Mouse (Mus musculus): ENCODE data around the gene Milr1. TPM values are rescaled to one million over a fixed set of nuclear protein-coding genes. Genes with fewer than 3 reads are reported as not detected.

The Milr1 gene
- 1 to 10 TPM in 1 of 2 experiments, under 1 TPM in 1; 0.93 to 1.4 TPM for total RNA-seq (2021)
- 0.29 and 0.56 TPM in 2 replicates for polyA plus RNA-seq (2012; rRNA removed)
- long read RNA-seq: 0 reads

- intact Hi-C loops (cut with DNase I): no loop called here
- Histone ChIP-seq H3K79me2 (replicated peaks; ENCODE audit: control insufficient read depth, insufficient read depth, low read length) (no peaks in the 10 kb centered on the region), H3K27ac (peak within 1 kb of the TSS; percentile 13), H3K27me3 (ENCODE audit: control insufficient read depth, insufficient read depth, low read length) (no peaks in the 10 kb centered on the region), H3K9ac (ENCODE audit: low read depth, low read length) (no peak within 1 kb of the TSS), H3K36me3 (ENCODE audit: control insufficient read depth, insufficient read depth, low read length) (no peaks in the 10 kb centered on the region), H3K4me3 (no peak within 1 kb of the TSS), H3K4me1 (ENCODE audit: control insufficient read depth, insufficient read depth, low read length) (no peaks in the 10 kb centered on the region)
- 66% methylated on average over 17 of the region's 17 CpGs for WGBS
- DNase-seq: no peak
- TF ChIP-seq EP300 (IDR thresholded peaks at IDR 0.05; ENCODE audit: insufficient read depth, low read depth, low read length) (no peak), POLR2A (IDR thresholded peaks at IDR 0.05; ENCODE audit: insufficient read depth, low read depth, low read length) (no peak), CTCF (IDR thresholded peaks at IDR 0.05) (no peak)
Observed at GRCm38 (mm10) chr11:106751039-106752018, at the start of gene Milr1. Gene Milr1 (plus strand): TSS chr11:106751226.

GRCm38 (mm10) chr11:106701589-106701988 lies 49.4 kb upstream of the Milr1 start:
- H3K4me3 ChIP-seq: no peak overlapping the region
- 56% methylated on average over 9 of the region's 9 CpGs for WGBS
- TF ChIP-seq CTCF (IDR thresholded peaks at IDR 0.05) (no peak), POLR2A (IDR thresholded peaks at IDR 0.05; ENCODE audit: insufficient read depth, low read depth, low read length) (no peak), EP300 (IDR thresholded peaks at IDR 0.05; ENCODE audit: insufficient read depth, low read depth, low read length) (no peak)
- no peak overlapping the region for H3K27ac ChIP-seq
- H3K4me1 ChIP-seq (ENCODE audit: control insufficient read depth, insufficient read depth, low read length): peaks cover 13% of the 10 kb centered on the region
- peaks cover 13% of the 10 kb centered on the region for H3K36me3 ChIP-seq (ENCODE audit: control insufficient read depth, insufficient read depth, low read length)
- H3K27me3 ChIP-seq (ENCODE audit: control insufficient read depth, insufficient read depth, low read length): no peaks in the 10 kb centered on the region
- intact Hi-C loops (cut with DNase I): no loop called here
- H3K9ac ChIP-seq (ENCODE audit: low read depth, low read length): 0 out of 2 replicates have a peak overlapping the region, but pooled peaks have one; percentile 9
- DNase-seq: no peak
- no peaks in the 10 kb centered on the region; the same call in 1 of the 2 replicates for H3K79me2 ChIP-seq (replicated peaks; ENCODE audit: control insufficient read depth, insufficient read depth, low read length)

- Histone ChIP-seq H3K27ac (no peak overlapping the region), H3K79me2 (replicated peaks; ENCODE audit: control insufficient read depth, insufficient read depth, low read length) (no peaks in the 10 kb centered on the region; the same call in 1 of the 2 replicates), H3K9ac (ENCODE audit: low read depth, low read length) (no peak overlapping the region; the same call in 1 of the 2 replicates), H3K36me3 (ENCODE audit: control insufficient read depth, insufficient read depth, low read length) (peaks cover 15% of the 10 kb centered on the region), H3K4me3 (no peak overlapping the region), H3K27me3 (ENCODE audit: control insufficient read depth, insufficient read depth, low read length) (no peaks in the 10 kb centered on the region), H3K4me1 (ENCODE audit: control insufficient read depth, insufficient read depth, low read length) (peaks cover 13% of the 10 kb centered on the region)
- no peak for TF ChIP-seq CTCF (IDR thresholded peaks at IDR 0.05)
- no peak for TF ChIP-seq POLR2A (IDR thresholded peaks at IDR 0.05; ENCODE audit: insufficient read depth, low read depth, low read length)
- TF ChIP-seq EP300 (IDR thresholded peaks at IDR 0.05; ENCODE audit: insufficient read depth, low read depth, low read length): no peak
- WGBS: 69% methylated on average over 3 of the region's 3 CpGs
- DNase-seq: no peak
- intact Hi-C loops (cut with DNase I): no loop called here
Observed at GRCm38 (mm10) chr11:106702584-106702983, 48.4 kb upstream of the Milr1 start.

- no peak overlapping the region for H3K27ac ChIP-seq
- 68% methylated on average over 7 of the region's 7 CpGs for WGBS
- intact Hi-C loops (cut with DNase I): no loop called here
- H3K4me3 ChIP-seq: no peak overlapping the region
- DNase-seq: no peak
- H3K4me1 ChIP-seq (ENCODE audit: control insufficient read depth, insufficient read depth, low read length): peaks cover 16% of the 10 kb centered on the region
- H3K9ac ChIP-seq (ENCODE audit: low read depth, low read length): no peak overlapping the region
- H3K36me3 ChIP-seq (ENCODE audit: control insufficient read depth, insufficient read depth, low read length): peaks cover 14% of the 10 kb centered on the region
- no peaks in the 10 kb centered on the region; the same call in 1 of the 2 replicates for H3K79me2 ChIP-seq (replicated peaks; ENCODE audit: control insufficient read depth, insufficient read depth, low read length)
- TF ChIP-seq EP300 (IDR thresholded peaks at IDR 0.05; ENCODE audit: insufficient read depth, low read depth, low read length) (no peak), CTCF (IDR thresholded peaks at IDR 0.05) (no peak), POLR2A (IDR thresholded peaks at IDR 0.05; ENCODE audit: insufficient read depth, low read depth, low read length) (no peak)
- H3K27me3 ChIP-seq (ENCODE audit: control insufficient read depth, insufficient read depth, low read length): no peaks in the 10 kb centered on the region
Observed at GRCm38 (mm10) chr11:106703931-106704330, 47.1 kb upstream of the Milr1 start.

GRCm38 (mm10) chr11:106704399-106705111 lies 46.5 kb upstream of the Milr1 start:
- no peak overlapping the region for H3K9ac ChIP-seq (ENCODE audit: low read depth, low read length)
- peak overlapping the region; percentile 15 for H3K27ac ChIP-seq
- H3K4me3 ChIP-seq: no peak overlapping the region
- DNase-seq: no peak
- H3K79me2 ChIP-seq (replicated peaks; ENCODE audit: control insufficient read depth, insufficient read depth, low read length): no peaks in the 10 kb centered on the region; the same call in 1 of the 2 replicates
- 44% methylated on average over 9 of the region's 9 CpGs for WGBS
- intact Hi-C loops (cut with DNase I): no loop called here
- peaks cover 14% of the 10 kb centered on the region for H3K36me3 ChIP-seq (ENCODE audit: control insufficient read depth, insufficient read depth, low read length)
- TF ChIP-seq EP300 (IDR thresholded peaks at IDR 0.05; ENCODE audit: insufficient read depth, low read depth, low read length): no peak
- TF ChIP-seq CTCF (IDR thresholded peaks at IDR 0.05): no peak
- TF ChIP-seq POLR2A (IDR thresholded peaks at IDR 0.05; ENCODE audit: insufficient read depth, low read depth, low read length): no peak
- no peaks in the 10 kb centered on the region for H3K27me3 ChIP-seq (ENCODE audit: control insufficient read depth, insufficient read depth, low read length)
- peaks cover 13% of the 10 kb centered on the region for H3K4me1 ChIP-seq (ENCODE audit: control insufficient read depth, insufficient read depth, low read length)

Data from heart, adult 2 months (tissue).